Mouse (Mus musculus): ENCODE results near the gene Nhlrc2.

The Nhlrc2 gene

GRCm38 (mm10) chr19:56563469-56563868 lies 15.4 kb downstream of the Nhlrc2 start:
- DNase-seq (ENCODE audit: low read depth, low spot score) = no peak

GRCm38 (mm10) chr19:56565358-56565757 lies 17.3 kb downstream of the Nhlrc2 start:
- DNase-seq (ENCODE audit: low read depth, low spot score) = peak; percentile 18

- no peak for DNase-seq (ENCODE audit: low read depth, low spot score)
Observed at GRCm38 (mm10) chr19:56566041-56566440, 18.0 kb downstream of the Nhlrc2 start.

GRCm38 (mm10) chr19:56566940-56567339 lies 18.9 kb downstream of the Nhlrc2 start:
- DNase-seq (ENCODE audit: low read depth, low spot score) = no peak

GRCm38 (mm10) chr19:56570781-56571180 lies 22.7 kb downstream of the Nhlrc2 start:
- DNase-seq (ENCODE audit: low read depth, low spot score) = no peak

- DNase-seq (ENCODE audit: low read depth, low spot score) = no peak
Observed at GRCm38 (mm10) chr19:56571234-56571633, 23.2 kb downstream of the Nhlrc2 start.

- DNase-seq (ENCODE audit: low read depth, low spot score) = no peak
Observed at GRCm38 (mm10) chr19:56571913-56572312, 23.9 kb downstream of the Nhlrc2 start.

GRCm38 (mm10) chr19:56573184-56573583 lies 25.1 kb downstream of the Nhlrc2 start:
- DNase-seq (ENCODE audit: low read depth, low spot score) = no peak

- DNase-seq (ENCODE audit: low read depth, low spot score) = no peak
Observed at GRCm38 (mm10) chr19:56577801-56578200, 29.7 kb downstream of the Nhlrc2 start.

- no peak for DNase-seq (ENCODE audit: low read depth, low spot score)
Observed at GRCm38 (mm10) chr19:56581981-56582380, 33.9 kb downstream of the Nhlrc2 start.

- no peak for DNase-seq (ENCODE audit: low read depth, low spot score)
Observed at GRCm38 (mm10) chr19:56583785-56584184, 35.7 kb downstream of the Nhlrc2 start.

GRCm38 (mm10) chr19:56584288-56584687 lies 36.2 kb downstream of the Nhlrc2 start:
- no peak for DNase-seq (ENCODE audit: low read depth, low spot score)

GRCm38 (mm10) chr19:56586320-56586719 lies 38.3 kb downstream of the Nhlrc2 start:
- DNase-seq (ENCODE audit: low read depth, low spot score) = no peak

GRCm38 (mm10) chr19:56588205-56588626 lies 40.2 kb downstream of the Nhlrc2 start:
- DNase-seq (ENCODE audit: low read depth, low spot score) = no peak

- DNase-seq (ENCODE audit: low read depth, low spot score) = no peak
Observed at GRCm38 (mm10) chr19:56589008-56589407, 40.9 kb downstream of the Nhlrc2 start.

GRCm38 (mm10) chr19:56589455-56589854 lies 41.4 kb downstream of the Nhlrc2 start:
- no peak for DNase-seq (ENCODE audit: low read depth, low spot score)

GRCm38 (mm10) chr19:56590250-56590649 lies 42.2 kb downstream of the Nhlrc2 start:
- no peak for DNase-seq (ENCODE audit: low read depth, low spot score)

GRCm38 (mm10) chr19:56592472-56592871 lies 44.4 kb downstream of the Nhlrc2 start:
- DNase-seq (ENCODE audit: low read depth, low spot score) = no peak

- no peak for DNase-seq (ENCODE audit: low read depth, low spot score)
Observed at GRCm38 (mm10) chr19:56599996-56600395, 51.9 kb downstream of the Nhlrc2 start.

- no peak for DNase-seq (ENCODE audit: low read depth, low spot score)
Observed at GRCm38 (mm10) chr19:56600797-56601196, 52.7 kb downstream of the Nhlrc2 start.

GRCm38 (mm10) chr19:56601901-56602347 lies 53.9 kb downstream of the Nhlrc2 start:
- no peak for DNase-seq (ENCODE audit: low read depth, low spot score)

GRCm38 (mm10) chr19:56608946-56609345 lies 60.9 kb downstream of the Nhlrc2 start:
- DNase-seq (ENCODE audit: low read depth, low spot score) = no peak

- no peak for DNase-seq (ENCODE audit: low read depth, low spot score)
Observed at GRCm38 (mm10) chr19:56614131-56614530, 66.1 kb downstream of the Nhlrc2 start.

- no peak for DNase-seq (ENCODE audit: low read depth, low spot score)
Observed at GRCm38 (mm10) chr19:56618845-56619244, 70.8 kb downstream of the Nhlrc2 start.
